Mouse (Mus musculus): ENCODE data around the gene Krt2.

The Krt2 gene

GRCm38 (mm10) chr15:101772711-101773081 lies 45.3 kb downstream of the Krt2 start:
- in situ Hi-C loops (cut with MseI, MboI) = loop anchor here (5.0 to 25.0 kb wide), 4 partner anchors 200 to 435 kb away; no protein-coding TSS in a partner anchor

GRCm38 (mm10) chr15:101772080-101772710 lies 45.8 kb downstream of the Krt2 start:
- in situ Hi-C loops (cut with MseI, MboI) = loop anchor here (5.0 to 25.0 kb wide), 4 partner anchors 200 to 435 kb away; no protein-coding TSS in a partner anchor

GRCm38 (mm10) chr15:101770226-101770625 lies 47.7 kb downstream of the Krt2 start:
- in situ Hi-C loops (cut with MseI, MboI) = loop anchor here (5.0 to 25.0 kb wide), 4 partner anchors 202 to 433 kb away; no protein-coding TSS in a partner anchor
